Mouse (Mus musculus) limb, embryonic 15.5 days (tissue): Measurements from ENCODE around the gene Ninj1. TPM values are rescaled to one million over a fixed set of nuclear protein-coding genes. Genes with fewer than 3 reads are reported as not detected.

Source experiments
- ATAC-seq: fragments of 200-750 bp; cut with Nextera tagmentation; 2 replicates; pipeline ENCODE4 v1.8.0; 2017; ENCODE audit warnings: low read depth, moderate TSS enrichment; ENCODE audit not compliant: insufficient number of reproducible peaks, low FRiP score, low TSS enrichment
- H3K27ac ChIP-seq: fragments of 300-500 bp; sonication (generic); 2 replicates; pipeline ENCODE4 v1.5.1; 2015; ENCODE audit warnings: moderate library complexity, mild to moderate bottlenecking, inconsistent platforms
- H3K27me3 ChIP-seq: fragments of 300-500 bp; sonication (generic); 2 replicates; pipeline ENCODE4 v1.6.1; 2015; ENCODE audit warnings: inconsistent platforms
- H3K36me3 ChIP-seq: fragments of 300-500 bp; sonication (generic); 2 replicates; pipeline ENCODE4 v1.6.1; 2015; ENCODE audit warnings: inconsistent platforms
- H3K4me1 ChIP-seq: fragments of 300-500 bp; sonication (generic); 2 replicates; pipeline ENCODE4 v1.6.1; 2015; ENCODE audit warnings: inconsistent platforms
- H3K4me2 ChIP-seq: fragments of 300-500 bp; sonication (generic); 2 replicates; pipeline ENCODE4 v1.6.1; 2015; ENCODE audit warnings: mild to moderate bottlenecking, inconsistent platforms
- H3K4me3 ChIP-seq: fragments of 300-500 bp; sonication (generic); 2 replicates; pipeline ENCODE4 v1.5.1; 2015; ENCODE audit warnings: mild to moderate bottlenecking, inconsistent platforms
- H3K9ac ChIP-seq: fragments of 300-500 bp; sonication (generic); 2 replicates; pipeline ENCODE4 v1.6.1; 2015; ENCODE audit warnings: inconsistent platforms
- H3K9me3 ChIP-seq: fragments of 300-500 bp; sonication (generic); 2 replicates; pipeline ENCODE4 v1.6.1; 2016; ENCODE audit warnings: inconsistent platforms
- WGBS: fragments of 180-500 bp; shearing (Covaris S2); methylation state at CpG from one replicate; pipeline ENCODE4 v1.1.7; 2015; 5-methylcytosine and 5-hydroxymethylcytosine counted together
- polyA plus RNA-seq: library from polyadenylated mRNA; unstranded; fragments of >200 nt; fragmentation: Nextera tagmentation; extraction: Ambion mirVana; gene quantifications from 2 replicates; pipeline ENCODE4 v1.2.1, GENCODE M21; 2015

The Ninj1 gene
- polyA plus RNA-seq, 1 experiment from 2014 or later: 56.0 TPM

DNA sequence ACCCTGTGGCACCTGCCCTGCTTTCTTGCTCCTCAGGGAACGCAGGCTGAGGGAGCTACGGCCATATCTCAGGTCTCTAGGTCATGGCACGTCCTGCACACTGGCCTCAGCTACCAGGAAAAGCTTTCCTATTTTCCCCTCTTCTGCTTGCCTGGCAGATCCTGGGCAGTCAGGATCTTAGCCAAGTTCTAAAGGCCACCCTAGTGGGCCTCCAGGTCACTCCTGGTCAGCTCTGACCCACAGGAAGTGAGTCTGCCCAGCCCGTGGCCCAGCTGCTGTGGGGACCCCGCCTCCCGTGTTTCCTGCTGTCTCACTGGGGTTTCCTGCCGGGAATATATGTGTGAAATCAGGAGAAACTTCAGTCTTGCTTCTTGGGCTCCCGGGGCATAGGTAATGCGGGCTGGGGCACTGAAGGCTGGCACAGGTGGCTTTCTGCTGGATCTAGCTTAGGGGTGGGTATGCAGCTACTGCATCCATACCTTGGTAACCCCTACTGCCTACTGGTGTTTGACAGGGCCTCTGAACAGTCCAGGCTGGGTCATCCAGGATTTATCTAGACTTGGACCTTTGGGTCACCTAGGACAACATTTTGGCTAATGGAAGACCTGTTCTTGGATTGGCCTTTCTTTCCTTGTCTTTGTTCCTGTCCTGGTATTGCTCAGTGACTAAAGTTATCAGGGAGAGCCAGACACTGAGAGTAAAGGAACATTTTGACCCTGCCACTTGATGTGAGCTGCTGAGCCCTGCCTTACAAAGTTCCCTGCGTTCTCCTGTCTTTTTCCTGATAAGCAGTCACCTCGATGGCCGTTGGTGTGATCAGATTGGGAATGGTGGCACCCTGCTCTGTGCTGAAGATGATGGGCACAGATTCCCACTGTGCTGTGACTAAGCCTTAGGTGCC lies 2.9 kb downstream of the Ninj1 start:
- no peak for ATAC-seq
- Histone ChIP-seq H3K4me1 (peaks cover 42% of the 10 kb centered on the region), H3K36me3 (peaks cover 9% of the 10 kb centered on the region), H3K4me2 (no peak overlapping the region), H3K27ac (no peak overlapping the region), H3K9ac (no peak overlapping the region), H3K27me3 (no peaks in the 10 kb centered on the region), H3K4me3 (no peak overlapping the region), H3K9me3 (no peaks in the 10 kb centered on the region)
- WGBS: 69% methylated on average over 12 of the region's 12 CpGs

DNA sequence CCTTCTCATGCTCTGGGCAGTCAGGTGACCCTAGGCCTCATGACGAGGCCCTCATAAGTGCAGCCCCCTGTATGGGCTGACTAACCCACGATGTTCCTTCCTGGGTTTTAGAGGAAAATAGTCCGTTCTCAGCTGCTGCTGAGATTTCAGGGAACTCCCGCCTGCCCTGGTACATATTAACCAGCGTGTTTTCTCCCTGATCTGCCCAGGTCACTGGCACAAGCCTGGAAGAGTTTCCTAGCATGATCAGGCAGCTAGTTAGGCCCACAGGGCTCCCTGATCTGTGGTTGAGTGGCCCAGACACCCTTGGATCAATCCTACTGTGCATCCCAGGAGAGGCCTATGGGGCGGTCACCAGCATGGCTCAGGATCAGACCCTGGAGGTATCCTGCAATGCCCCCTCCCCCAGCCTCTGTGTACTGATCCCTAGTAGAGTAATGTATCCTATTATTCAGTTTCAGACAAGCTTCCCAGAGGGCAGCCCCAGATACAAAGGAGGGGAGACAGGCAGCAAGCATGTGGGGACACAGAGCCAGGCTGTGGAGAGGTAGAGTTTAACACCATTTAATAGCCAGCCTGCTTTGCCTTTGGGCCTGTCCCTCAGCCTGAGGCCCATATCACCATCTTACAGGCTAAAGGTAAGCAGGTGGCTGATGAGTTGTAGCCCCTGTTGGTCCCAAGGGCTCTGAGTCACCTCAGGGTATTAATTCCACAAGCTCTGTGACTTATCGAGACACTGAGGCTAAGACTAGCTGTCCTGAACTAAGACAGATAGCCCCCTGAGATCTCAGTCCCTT lies 3.8 kb downstream of the Ninj1 start:
- Histone ChIP-seq H3K4me1 (peaks cover 42% of the 10 kb centered on the region), H3K36me3 (peaks cover 17% of the 10 kb centered on the region), H3K9me3 (no peaks in the 10 kb centered on the region), H3K4me3 (no peak overlapping the region), H3K27me3 (no peaks in the 10 kb centered on the region), H3K4me2 (no peak overlapping the region), H3K27ac (no peak overlapping the region), H3K9ac (no peak overlapping the region)
- 73% methylated on average over 7 of the region's 7 CpGs for WGBS
- no peak for ATAC-seq

GRCm38 (mm10) chr13:49191673-49192035 lies 4.4 kb downstream of the Ninj1 start:
- no peak for ATAC-seq
- Histone ChIP-seq H3K4me2 (no peak overlapping the region), H3K36me3 (peaks cover 23% of the 10 kb centered on the region), H3K27me3 (no peaks in the 10 kb centered on the region), H3K4me1 (peaks cover 38% of the 10 kb centered on the region), H3K27ac (no peak overlapping the region), H3K4me3 (no peak overlapping the region), H3K9ac (no peak overlapping the region), H3K9me3 (no peaks in the 10 kb centered on the region)
- 58% methylated on average over 5 of the region's 5 CpGs for WGBS

DNA sequence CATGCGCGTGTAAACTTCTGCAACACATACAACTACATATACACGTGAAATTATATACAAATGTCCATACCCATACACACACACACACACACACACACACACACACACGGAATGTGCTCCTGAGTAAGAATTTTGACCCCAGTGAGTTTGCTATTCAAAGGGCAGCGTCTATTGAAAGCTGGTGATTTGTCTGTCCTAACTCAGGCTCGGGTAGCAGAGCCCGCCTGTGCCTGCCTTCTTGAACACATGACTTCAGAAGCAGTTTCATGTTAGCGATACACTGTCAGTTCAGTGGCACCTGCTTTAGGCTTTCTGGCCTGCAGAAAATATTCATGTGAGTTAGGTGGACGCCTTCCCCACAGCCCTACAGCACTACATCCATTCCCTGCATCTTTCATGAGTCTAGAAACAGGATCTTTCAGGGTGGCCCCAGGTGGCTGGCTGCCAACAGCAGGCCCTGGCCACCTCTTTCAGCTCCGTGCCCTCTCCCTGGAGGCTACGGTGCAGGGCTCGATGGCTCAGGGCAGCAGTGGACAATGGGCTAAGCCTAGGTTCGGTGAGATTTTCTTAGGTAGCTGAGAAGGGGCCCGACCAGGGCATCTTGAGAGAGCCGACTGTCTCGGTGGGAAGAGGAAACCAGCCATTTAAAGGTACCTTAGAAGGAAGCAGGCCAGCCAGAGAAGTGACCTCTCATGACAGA lies 5.0 kb downstream of the Ninj1 start:
- no peaks in the 10 kb centered on the region for H3K27me3 ChIP-seq
- H3K9me3 ChIP-seq: no peaks in the 10 kb centered on the region
- H3K4me1 ChIP-seq: peaks cover 33% of the 10 kb centered on the region
- H3K36me3 ChIP-seq: peaks cover 28% of the 10 kb centered on the region
- no peak for ATAC-seq
- no peak overlapping the region for H3K27ac ChIP-seq
- no peak overlapping the region for H3K9ac ChIP-seq
- no peak overlapping the region for H3K4me3 ChIP-seq
- 72% methylated on average over 16 of the region's 16 CpGs for WGBS
- H3K4me2 ChIP-seq: no peak overlapping the region

GRCm38 (mm10) chr13:49193650-49194049 lies 6.4 kb downstream of the Ninj1 start:
- Histone ChIP-seq H3K9me3 (no peaks in the 10 kb centered on the region), H3K4me2 (no peak overlapping the region), H3K27ac (no peak overlapping the region), H3K4me3 (no peak overlapping the region), H3K36me3 (peaks cover 28% of the 10 kb centered on the region), H3K27me3 (no peaks in the 10 kb centered on the region), H3K4me1 (peaks cover 22% of the 10 kb centered on the region), H3K9ac (no peak overlapping the region)
- WGBS: 96% methylated on average over 17 of the region's 17 CpGs
- ATAC-seq: no peak

GRCm38 (mm10) chr13:49194811-49195210 lies 7.5 kb downstream of the Ninj1 start:
- H3K4me3 ChIP-seq: no peak overlapping the region
- no peak overlapping the region for H3K4me2 ChIP-seq
- no peaks in the 10 kb centered on the region for H3K27me3 ChIP-seq
- no peaks in the 10 kb centered on the region for H3K9me3 ChIP-seq
- peaks cover 15% of the 10 kb centered on the region for H3K4me1 ChIP-seq
- H3K36me3 ChIP-seq: peaks cover 28% of the 10 kb centered on the region
- 93% methylated on average over 13 of the region's 13 CpGs for WGBS
- no peak overlapping the region for H3K9ac ChIP-seq
- no peak overlapping the region for H3K27ac ChIP-seq
- ATAC-seq: no peak

- no peak for ATAC-seq
- no peak overlapping the region for H3K4me2 ChIP-seq
- no peaks in the 10 kb centered on the region for H3K27me3 ChIP-seq
- H3K4me1 ChIP-seq: peaks cover 10% of the 10 kb centered on the region
- WGBS: 93% methylated on average over 7 of the region's 7 CpGs
- no peak overlapping the region for H3K4me3 ChIP-seq
- no peaks in the 10 kb centered on the region for H3K9me3 ChIP-seq
- no peak overlapping the region for H3K9ac ChIP-seq
- H3K36me3 ChIP-seq: peaks cover 28% of the 10 kb centered on the region
- no peak overlapping the region for H3K27ac ChIP-seq
These were observed 8.4 kb downstream of the Ninj1 start for GRCm38 (mm10) chr13:49195651-49196050.

- H3K4me1 ChIP-seq: peaks cover 5% of the 10 kb centered on the region
- peaks cover 28% of the 10 kb centered on the region for H3K36me3 ChIP-seq
- ATAC-seq: no peak
- no peaks in the 10 kb centered on the region for H3K27me3 ChIP-seq
- WGBS: 76% methylated on average over 5 of the region's 5 CpGs
- H3K4me3 ChIP-seq: no peak overlapping the region
- H3K9ac ChIP-seq: no peak overlapping the region
- no peaks in the 10 kb centered on the region for H3K9me3 ChIP-seq
- H3K4me2 ChIP-seq: no peak overlapping the region
- H3K27ac ChIP-seq: no peak overlapping the region; the same call in 1 of the 2 replicates
These were observed 8.9 kb downstream of the Ninj1 start for GRCm38 (mm10) chr13:49196211-49196610.

- Histone ChIP-seq H3K4me1 (no peaks in the 10 kb centered on the region), H3K27ac (no peak overlapping the region; the same call in 1 of the 2 replicates), H3K9me3 (no peaks in the 10 kb centered on the region), H3K36me3 (peaks cover 28% of the 10 kb centered on the region), H3K9ac (no peak overlapping the region), H3K4me2 (no peak overlapping the region), H3K27me3 (no peaks in the 10 kb centered on the region), H3K4me3 (no peak overlapping the region)
- ATAC-seq: no peak
- 75% methylated on average over 6 of the region's 6 CpGs for WGBS
These were observed 9.5 kb downstream of the Ninj1 start for GRCm38 (mm10) chr13:49196766-49197165.

DNA sequence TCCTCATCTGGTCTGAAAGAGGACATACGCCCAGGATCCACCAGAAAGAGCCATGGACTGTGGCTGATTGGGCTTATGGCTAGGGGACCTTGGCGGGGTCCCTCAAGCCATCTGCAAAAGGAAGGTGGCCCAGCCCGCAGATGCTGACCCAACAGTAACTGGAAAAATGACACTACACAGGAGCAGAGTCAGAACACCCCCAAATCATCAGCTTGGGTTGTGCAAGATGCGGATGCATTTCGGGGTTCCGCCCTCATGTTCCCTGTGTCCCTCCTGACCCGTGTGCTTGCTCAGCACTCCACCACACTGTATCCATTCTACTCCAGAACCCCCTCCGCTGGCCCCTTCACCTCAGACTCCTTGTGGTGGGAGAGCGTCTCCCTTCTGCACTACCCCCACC lies 11.4 kb downstream of the Ninj1 start:
- Histone ChIP-seq H3K4me2 (no peak overlapping the region), H3K9ac (no peak overlapping the region), H3K4me3 (no peak overlapping the region), H3K9me3 (no peaks in the 10 kb centered on the region), H3K4me1 (no peaks in the 10 kb centered on the region), H3K27ac (no peak overlapping the region), H3K27me3 (no peaks in the 10 kb centered on the region), H3K36me3 (peaks cover 39% of the 10 kb centered on the region)
- WGBS: 89% methylated on average over 9 of the region's 9 CpGs
- ATAC-seq: no peak

DNA sequence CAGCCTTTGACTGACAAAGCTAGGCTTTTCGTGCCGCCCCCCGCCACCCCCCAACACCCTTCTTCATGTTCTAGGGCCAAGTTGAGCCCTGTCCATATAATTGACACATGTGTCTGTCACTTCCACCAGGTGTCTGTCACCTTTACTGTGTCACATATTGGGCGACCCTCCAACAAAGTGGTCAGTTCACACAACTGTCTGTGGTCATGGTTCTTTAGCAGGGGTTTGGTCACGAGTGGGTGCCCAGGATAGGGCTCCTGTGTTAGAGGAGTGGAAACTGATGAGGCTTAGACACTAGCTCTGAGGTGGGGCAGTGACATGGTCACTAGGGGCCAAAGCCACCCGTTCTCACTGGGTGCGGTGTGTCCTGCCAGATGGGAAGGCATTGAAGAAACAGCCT lies 12.6 kb downstream of the Ninj1 start:
- Histone ChIP-seq H3K27me3 (no peaks in the 10 kb centered on the region), H3K36me3 (peaks cover 41% of the 10 kb centered on the region), H3K9ac (no peak overlapping the region), H3K27ac (no peak overlapping the region), H3K9me3 (no peaks in the 10 kb centered on the region), H3K4me2 (no peak overlapping the region), H3K4me1 (no peaks in the 10 kb centered on the region), H3K4me3 (no peak overlapping the region)
- ATAC-seq: no peak
- 90% methylated on average over 7 of the region's 7 CpGs for WGBS

DNA sequence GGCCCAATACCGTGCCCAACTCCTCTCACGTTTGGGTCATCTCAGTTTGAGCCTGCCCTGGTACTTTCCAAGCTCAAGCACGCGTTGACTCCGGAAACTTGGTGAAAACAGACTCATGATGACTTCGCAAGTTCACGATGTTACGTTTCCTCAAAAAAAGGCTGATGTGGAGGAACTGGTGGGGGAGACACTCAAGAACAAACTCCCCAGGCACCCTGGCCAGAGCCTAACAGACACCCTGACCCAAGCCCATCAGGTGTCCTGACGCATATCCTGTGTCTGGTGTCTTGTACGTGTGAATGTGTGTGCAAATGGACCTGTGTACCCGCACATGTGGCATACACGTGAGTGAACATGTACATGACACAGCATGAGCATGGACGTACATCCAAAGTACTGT lies 13.4 kb downstream of the Ninj1 start:
- Histone ChIP-seq H3K9me3 (no peaks in the 10 kb centered on the region), H3K27ac (no peak overlapping the region), H3K9ac (no peak overlapping the region), H3K4me1 (no peaks in the 10 kb centered on the region), H3K4me2 (no peak overlapping the region), H3K27me3 (no peaks in the 10 kb centered on the region), H3K36me3 (peaks cover 33% of the 10 kb centered on the region), H3K4me3 (no peak overlapping the region)
- WGBS: 88% methylated on average over 13 of the region's 13 CpGs
- ATAC-seq: no peak
